Mouse (Mus musculus) C2C12 (cell line): Measurements from ENCODE around the gene Hdac5. TPM values are rescaled to one million over a fixed set of nuclear protein-coding genes. Genes with fewer than 3 reads are reported as not detected.

Experiments used
- H3K27me3 ChIP-seq: one replicate; pipeline ENCODE4 v1.6.1; 2011; ENCODE audit not compliant: control insufficient read depth, insufficient read depth, insufficient read length
- H3K36me3 ChIP-seq: one replicate; pipeline ENCODE4 v1.6.1; 2011; ENCODE audit not compliant: control insufficient read depth, insufficient read depth
- H3K4me3 ChIP-seq: one replicate; pipeline ENCODE4 v1.5.1; 2011; ENCODE audit warnings: mild to moderate bottlenecking, control low read depth; ENCODE audit not compliant: poor library complexity, insufficient read depth, severe bottlenecking
- H3K79me2 ChIP-seq: one replicate; pipeline ENCODE4 v1.6.1; 2011; ENCODE audit not compliant: control insufficient read depth, insufficient read depth
- H3K79me3 ChIP-seq: one replicate; pipeline ENCODE4 v1.6.1; 2011; ENCODE audit warnings: low read depth, control low read depth
- H3ac ChIP-seq: one replicate; pipeline ENCODE3; 2011; ENCODE audit warnings: low read depth; ENCODE audit not compliant: control insufficient read depth, insufficient read length
- CEBPB ChIP-seq: IDR thresholded peaks from one replicate; pipeline ENCODE4 v1.6.1; 2011; ENCODE audit warnings: low read depth, mild to moderate bottlenecking, control low read depth, moderate library complexity
- CTCF ChIP-seq: IDR thresholded peaks from one replicate; pipeline ENCODE4 v1.5.1; 2011; ENCODE audit not compliant: control insufficient read depth, insufficient read depth, insufficient read length
- FOSL1 ChIP-seq: IDR thresholded peaks from one replicate; pipeline ENCODE4 v1.8.0; 2011; ENCODE audit warnings: mild to moderate bottlenecking, low read length; ENCODE audit not compliant: poor library complexity, insufficient read depth, severe bottlenecking
- MAX ChIP-seq: IDR thresholded peaks from one replicate; pipeline ENCODE4 v1.6.1; 2011; ENCODE audit warnings: mild to moderate bottlenecking, control low read depth
- MYOD1 ChIP-seq: IDR thresholded peaks from one replicate; pipeline ENCODE4 v1.6.1; 2011; ENCODE audit warnings: low read depth; ENCODE audit not compliant: control insufficient read depth, insufficient read length
- MYOG ChIP-seq: IDR thresholded peaks from one replicate; pipeline ENCODE4 v1.6.1; 2011; ENCODE audit not compliant: control insufficient read depth, insufficient read length; ENCODE audit errors: extremely low read depth
- USF1 ChIP-seq: IDR thresholded peaks from one replicate; pipeline ENCODE4 v1.6.1; 2011; ENCODE audit warnings: low read depth, mild to moderate bottlenecking, control low read depth, moderate library complexity
- polyA plus RNA-seq: library from polyadenylated mRNA; unstranded; fragments of >200 nt; fragmentation: generic; extraction: Trizol; gene quantifications from one replicate; pipeline ENCODE4 v1.2.1, GENCODE M21; 2012; ENCODE audit warnings: missing spikeins

Hdac5 gene
- polyA plus RNA-seq, 1 experiment = 74.9 TPM

DNA sequence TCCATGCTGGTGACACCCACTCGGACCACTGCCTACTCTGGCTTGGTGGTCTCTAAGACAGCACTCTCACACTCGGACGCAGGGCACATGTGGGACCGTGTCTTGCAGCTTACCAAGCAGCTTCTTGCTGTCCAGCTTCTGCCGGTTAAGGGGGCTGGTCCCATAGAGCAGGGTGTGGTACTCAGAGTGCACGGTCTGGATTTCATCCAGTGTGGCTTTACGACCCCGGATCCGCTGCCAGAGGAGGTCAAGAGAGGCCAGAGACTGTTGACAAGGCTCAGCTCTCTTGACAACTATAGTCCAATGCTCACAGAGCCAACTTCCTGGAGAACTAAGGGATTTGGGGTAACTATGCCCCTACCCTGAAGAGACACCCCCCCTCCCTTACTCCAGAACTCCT lies 30.1 kb downstream of the Hdac5 start:
- no peak overlapping the region for H3K4me3 ChIP-seq
- no peaks in the 10 kb centered on the region for H3K79me2 ChIP-seq
- no peaks in the 10 kb centered on the region for H3K79me3 ChIP-seq
- TF ChIP-seq MYOD1 (no peak), CEBPB (no peak), MAX (no peak), FOSL1 (no peak), MYOG (no peak), USF1 (no peak), CTCF (no peak)
- H3ac ChIP-seq = no peak overlapping the region
- H3K36me3 ChIP-seq = peaks cover 64% of the 10 kb centered on the region
- H3K27me3 ChIP-seq = no peaks in the 10 kb centered on the region

GRCm38 (mm10) chr11:102198245-102198644 lies 31.7 kb downstream of the Hdac5 start:
- H3K36me3 ChIP-seq = peaks cover 66% of the 10 kb centered on the region
- TF ChIP-seq MAX = no peak
- no peak for TF ChIP-seq USF1
- TF ChIP-seq MYOG = no peak
- TF ChIP-seq MYOD1 = no peak
- no peak for TF ChIP-seq CTCF
- no peak for TF ChIP-seq FOSL1
- TF ChIP-seq CEBPB = no peak
- no peaks in the 10 kb centered on the region for H3K79me3 ChIP-seq
- H3ac ChIP-seq = no peak overlapping the region
- H3K27me3 ChIP-seq = no peaks in the 10 kb centered on the region
- no peak overlapping the region for H3K4me3 ChIP-seq
- no peaks in the 10 kb centered on the region for H3K79me2 ChIP-seq

DNA sequence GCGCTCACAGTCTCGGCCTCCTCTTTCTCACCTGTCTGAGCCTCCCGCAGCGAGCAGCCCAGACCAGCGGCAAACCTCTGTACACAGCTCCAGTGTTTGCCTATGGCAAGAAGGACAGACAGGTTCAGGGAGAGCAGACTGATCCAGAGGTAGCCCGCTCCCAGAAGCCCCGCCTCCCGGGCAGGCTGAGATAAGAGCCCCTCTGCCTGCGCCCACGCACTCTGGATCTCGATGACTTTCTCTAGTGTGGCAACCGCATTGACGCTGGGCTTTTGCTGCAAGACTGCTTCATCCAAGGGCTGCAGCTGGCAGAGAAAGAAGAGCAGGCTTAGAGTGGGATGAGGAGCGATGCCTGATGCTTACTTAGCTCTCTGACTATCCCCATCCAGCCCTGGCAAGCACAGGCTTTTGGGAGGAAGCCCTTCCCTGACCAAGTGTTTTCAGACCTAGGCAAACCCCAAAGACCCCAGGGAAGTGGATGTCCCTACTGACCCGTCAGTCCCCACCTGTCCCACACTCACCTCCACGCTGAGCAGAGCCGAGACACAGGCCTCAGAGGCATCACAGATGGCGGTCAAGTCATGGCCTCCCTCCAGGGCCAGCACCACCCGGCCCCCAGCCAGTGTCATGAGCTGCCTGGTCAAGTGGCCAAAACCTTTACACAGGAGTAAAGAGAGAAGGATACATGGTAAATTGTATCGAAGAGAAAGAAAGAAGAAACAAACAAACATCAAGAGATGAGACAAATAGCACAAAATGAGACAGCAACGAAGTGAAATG lies 33.8 kb downstream of the Hdac5 start:
- peaks cover 3% of the 10 kb centered on the region for H3K79me2 ChIP-seq
- no peak overlapping the region for H3ac ChIP-seq
- TF ChIP-seq MYOG (no peak), USF1 (no peak), CTCF (no peak), MAX (no peak), CEBPB (no peak)
- H3K27me3 ChIP-seq = no peaks in the 10 kb centered on the region
- no peaks in the 10 kb centered on the region for H3K79me3 ChIP-seq
- no peak overlapping the region for H3K4me3 ChIP-seq
- peaks cover 68% of the 10 kb centered on the region for H3K36me3 ChIP-seq

GRCm38 (mm10) chr11:102193657-102194440 lies 36.1 kb downstream of the Hdac5 start:
- Histone ChIP-seq H3K36me3 (peaks cover 49% of the 10 kb centered on the region), H3K79me2 (peaks cover 14% of the 10 kb centered on the region), H3K4me3 (no peak overlapping the region), H3ac (no peak overlapping the region), H3K79me3 (no peaks in the 10 kb centered on the region), H3K27me3 (no peaks in the 10 kb centered on the region)
- TF ChIP-seq CEBPB = no peak
- no peak for TF ChIP-seq MYOD1
- no peak for TF ChIP-seq FOSL1
- TF ChIP-seq USF1 = no peak
- TF ChIP-seq MAX = no peak
- TF ChIP-seq CTCF = no peak
- TF ChIP-seq MYOG = no peak

DNA sequence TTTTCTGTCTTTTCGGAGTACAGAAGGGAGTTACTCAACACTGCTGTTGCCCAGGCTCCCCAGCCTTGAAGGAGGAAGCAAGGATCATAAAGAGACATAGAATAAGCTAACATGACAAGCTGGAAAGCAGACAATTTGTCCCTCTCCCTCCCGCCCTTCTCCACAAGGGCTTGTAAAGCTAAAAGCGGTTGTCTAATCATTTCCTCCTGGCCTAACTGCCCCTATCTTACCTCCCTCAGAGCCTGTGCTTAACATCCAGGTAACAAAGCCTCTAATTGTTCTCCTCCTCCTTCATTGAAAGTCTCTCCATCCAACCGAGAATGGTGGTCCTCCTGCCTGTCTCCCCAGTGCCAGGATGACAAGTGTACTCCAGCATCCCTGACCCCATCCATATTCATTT lies 39.1 kb downstream of the Hdac5 start:
- Histone ChIP-seq H3K79me2 (peaks cover 14% of the 10 kb centered on the region), H3K27me3 (no peaks in the 10 kb centered on the region), H3K4me3 (no peak overlapping the region), H3K36me3 (peaks cover 37% of the 10 kb centered on the region), H3K79me3 (no peaks in the 10 kb centered on the region), H3ac (peak overlapping the region; percentile 47)
- no peak for TF ChIP-seq CEBPB
- TF ChIP-seq USF1 = no peak
- no peak for TF ChIP-seq FOSL1
- no peak for TF ChIP-seq MYOG
- TF ChIP-seq MYOD1 = no peak
- no peak for TF ChIP-seq CTCF
- no peak for TF ChIP-seq MAX
